Mouse (Mus musculus) testis, adult 2 months (tissue): ENCODE results near the gene Spib. TPM values are rescaled to one million over a fixed set of nuclear protein-coding genes. Genes with fewer than 3 reads are reported as not detected.

Source experiments
- H3K27ac ChIP-seq: fragments of 200-500 bp; 2 replicates; pipeline ENCODE4 v1.5.1; 2012; ENCODE audit warnings: low read depth, low read length; ENCODE audit not compliant: control insufficient read depth, insufficient read depth
- H3K27me3 ChIP-seq: fragments of 200-500 bp; 2 replicates; pipeline ENCODE4 v1.6.1; 2012; ENCODE audit warnings: mild to moderate bottlenecking, low read length, moderate library complexity; ENCODE audit not compliant: control insufficient read depth, insufficient read depth
- H3K36me3 ChIP-seq: fragments of 200-500 bp; 2 replicates; pipeline ENCODE4 v1.6.1; 2012; ENCODE audit warnings: mild to moderate bottlenecking, low read length; ENCODE audit not compliant: control insufficient read depth, insufficient read depth
- H3K4me1 ChIP-seq: fragments of 200-500 bp; 2 replicates; pipeline ENCODE4 v1.6.1; 2012; ENCODE audit warnings: low read length; ENCODE audit not compliant: control insufficient read depth, insufficient read depth
- H3K4me3 ChIP-seq: fragments of 200-500 bp; 2 replicates; pipeline ENCODE4 v1.5.1; 2012; ENCODE audit warnings: low read depth, mild to moderate bottlenecking, low read length, moderate library complexity, mixed read lengths; ENCODE audit not compliant: control insufficient read depth
- CTCF ChIP-seq: fragments of 200-500 bp; IDR thresholded peaks from 2 replicates; pipeline ENCODE4 v1.5.1; 2012; ENCODE audit warnings: low read depth, mild to moderate bottlenecking, inconsistent platforms, low read length, moderate library complexity; ENCODE audit not compliant: control insufficient read depth, insufficient read depth, insufficient replicate concordance
- POLR2A ChIP-seq: fragments of 200-500 bp; IDR thresholded peaks from 2 replicates; pipeline ENCODE4 v1.6.1; 2012; ENCODE audit warnings: low read depth, mild to moderate bottlenecking, inconsistent platforms, low read length, moderate library complexity; ENCODE audit not compliant: control insufficient read depth
- polyA plus RNA-seq: library from polyadenylated mRNA; depleted of rRNA; stranded (reverse); fragments of >200 nt; gene quantifications from 2 replicates; pipeline ENCODE4 v1.2.3, GENCODE M21; 2012; rRNA removed

Spib gene
- polyA plus RNA-seq, 1 experiment = 0.15 TPM

DNA sequence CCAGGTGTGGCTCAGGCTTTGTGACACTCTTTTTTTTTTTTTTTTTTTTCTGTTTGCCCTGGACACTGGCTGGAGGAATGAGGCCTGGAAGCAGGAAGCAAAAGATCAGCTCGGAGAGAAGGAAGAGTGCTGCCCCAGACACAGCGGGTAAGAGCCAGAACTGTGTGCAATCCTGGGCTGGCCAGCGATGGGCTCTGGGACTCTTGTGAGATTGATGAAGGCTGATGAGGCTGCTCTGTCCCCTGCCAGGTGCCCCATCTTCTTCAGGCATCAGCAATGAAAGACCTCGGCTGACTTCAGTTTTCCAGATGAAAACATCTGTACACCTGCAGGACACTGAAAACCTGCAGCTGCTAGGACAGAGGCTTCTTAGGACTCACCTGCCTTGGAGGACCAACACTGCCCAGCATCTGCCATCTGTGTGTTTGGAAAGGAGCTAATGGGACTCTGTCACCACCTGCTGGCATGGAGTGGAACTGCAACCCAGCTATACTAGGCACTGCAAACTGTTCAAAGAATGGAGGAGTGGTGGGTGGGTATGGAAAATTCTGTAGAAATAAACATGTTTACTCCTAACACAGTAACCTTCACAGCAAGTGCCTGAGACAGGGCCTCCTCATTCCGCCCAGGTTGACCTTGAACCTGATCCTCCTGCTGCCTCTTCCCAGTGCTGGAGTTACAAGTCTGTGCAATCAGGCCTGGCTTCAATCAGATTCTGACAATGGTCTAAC lies 46.9 kb downstream of the Spib start:
- no peaks in the 10 kb centered on the region for H3K36me3 ChIP-seq
- no peak overlapping the region for H3K4me3 ChIP-seq
- peak; percentile 86; the same call in 1 of the 2 replicates for TF ChIP-seq CTCF
- TF ChIP-seq POLR2A = no peak
- no peaks in the 10 kb centered on the region for H3K27me3 ChIP-seq
- H3K4me1 ChIP-seq = no peaks in the 10 kb centered on the region
- H3K27ac ChIP-seq = no peak overlapping the region

DNA sequence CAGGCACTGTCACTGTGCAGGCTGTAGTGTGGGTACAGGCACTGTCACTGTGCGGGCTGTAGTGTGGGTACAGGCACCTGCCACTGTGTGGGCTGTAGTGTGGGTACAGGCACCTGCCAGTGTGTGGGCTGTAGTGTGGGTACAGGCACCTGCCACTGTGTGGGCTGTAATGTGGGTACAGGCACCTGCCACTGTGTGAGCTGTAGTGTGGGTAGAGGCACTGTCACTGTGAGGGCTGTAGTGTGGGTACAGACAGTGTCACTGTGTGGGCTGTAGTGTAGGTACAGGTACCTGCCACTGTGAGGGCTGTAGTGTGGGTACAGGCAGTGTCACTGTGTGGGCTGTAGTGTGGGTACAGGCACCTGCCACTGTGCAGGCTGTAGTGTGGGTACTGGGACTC lies 47.8 kb downstream of the Spib start:
- TF ChIP-seq POLR2A (no peak), CTCF (no peak)

DNA sequence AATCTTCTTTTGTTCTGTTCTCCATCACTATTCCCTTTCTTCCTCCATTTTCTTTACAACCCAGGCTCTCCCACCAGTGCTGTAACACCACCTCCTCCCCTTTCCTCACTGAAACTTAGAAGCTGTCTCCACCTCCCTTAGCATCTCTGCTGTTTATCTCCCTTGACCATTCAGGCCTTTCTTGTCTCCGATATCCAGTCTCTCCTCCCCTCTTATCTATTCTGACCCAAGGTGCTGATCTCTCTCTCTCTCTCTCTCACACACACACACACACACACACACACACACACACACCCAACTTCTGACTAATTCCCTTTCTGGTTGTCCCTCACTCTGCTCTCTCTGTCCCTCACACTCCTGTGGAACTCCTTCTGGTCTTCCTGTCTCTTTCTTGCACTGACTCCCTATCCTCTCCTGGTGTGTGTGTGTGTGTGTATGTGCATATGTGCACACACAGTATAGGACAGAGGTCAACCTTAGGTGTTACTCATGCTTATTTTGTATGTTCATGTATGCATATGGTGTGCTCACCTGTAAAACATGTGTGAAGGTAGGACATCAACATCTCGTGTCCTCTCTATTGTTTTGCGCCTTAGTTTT lies 48.9 kb downstream of the Spib start:
- Histone ChIP-seq H3K27ac (no peak overlapping the region), H3K27me3 (no peaks in the 10 kb centered on the region)
- TF ChIP-seq CTCF (no peak), POLR2A (no peak)

More for the DNA sequence above, 47.8 kb downstream of the Spib start:
- H3K4me1 ChIP-seq = no peaks in the 10 kb centered on the region
- no peaks in the 10 kb centered on the region for H3K36me3 ChIP-seq
- H3K27me3 ChIP-seq = no peaks in the 10 kb centered on the region
- H3K27ac ChIP-seq = no peak overlapping the region
- H3K4me3 ChIP-seq = no peak overlapping the region

More for the DNA sequence above, 48.9 kb downstream of the Spib start:
- Histone ChIP-seq H3K36me3 (no peaks in the 10 kb centered on the region), H3K4me1 (no peaks in the 10 kb centered on the region), H3K4me3 (no peak overlapping the region)

Other genes starting within 250 kb of the Spib start
- gene Clec11a, start 225.2 kb downstream of the Spib start, polyA plus RNA-seq = 1.7 and 3.1 TPM in 2 replicates
- gene Shank1, start 221.8 kb downstream of the Spib start, polyA plus RNA-seq = 4.0 and 5.5 TPM in 2 replicates
- gene Syt3, start 148.0 kb downstream of the Spib start, polyA plus RNA-seq = 2.0 TPM in 2 replicates
- 112 and 131 TPM in 2 replicates for gene 1700008O03Rik, start 146.3 kb downstream of the Spib start, polyA plus RNA-seq
- gene Lrrc4b, start 103.1 kb downstream of the Spib start, polyA plus RNA-seq = 0.46 and 0.55 TPM in 2 replicates
- 1.00 and 1.2 TPM in 2 replicates for gene Aspdh, start 66.7 kb downstream of the Spib start, polyA plus RNA-seq
- gene Josd2, start 64.1 kb downstream of the Spib start, polyA plus RNA-seq = 118 and 120 TPM in 2 replicates
- gene Emc10, start 35.5 kb downstream of the Spib start, polyA plus RNA-seq = 122 and 127 TPM in 2 replicates
- 1,517 and 1,849 TPM in 2 replicates for gene Fam71e1, start 35.5 kb downstream of the Spib start, polyA plus RNA-seq
- gene Mybpc2, start 7.4 kb downstream of the Spib start, polyA plus RNA-seq = 0.04 TPM in 1 of 2 replicates, not detected in the other
- gene Pold1, start 16.8 kb upstream of the Spib start, polyA plus RNA-seq = 18.1 and 20.3 TPM in 2 replicates
- 72.1 and 77.1 TPM in 2 replicates for gene Nr1h2, start 21.9 kb upstream of the Spib start, polyA plus RNA-seq
- gene Napsa, start 40.3 kb upstream of the Spib start, polyA plus RNA-seq = 0.67 and 2.4 TPM in 2 replicates
- 0.70 and 3.2 TPM in 2 replicates for gene Kcnc3, start 58.6 kb upstream of the Spib start, polyA plus RNA-seq
- 1.2 and 2.6 TPM in 2 replicates for gene Myh14, start 138.8 kb upstream of the Spib start, polyA plus RNA-seq
- gene Izumo2, start 176.7 kb upstream of the Spib start, polyA plus RNA-seq = 171 and 196 TPM in 2 replicates
- gene Vrk3, start 216.3 kb upstream of the Spib start, polyA plus RNA-seq = 131 and 149 TPM in 2 replicates
- 1.6 and 1.9 TPM in 2 replicates for gene Zfp473, start 219.0 kb upstream of the Spib start, polyA plus RNA-seq